Mouse (Mus musculus) midbrain, embryonic 16.5 days (tissue): ENCODE data around the gene Gpr161. TPM values are rescaled to one million over a fixed set of nuclear protein-coding genes. Genes with fewer than 3 reads are reported as not detected.

Experiments
- ATAC-seq: fragments of 200-750 bp; cut with Nextera tagmentation; 2 replicates; pipeline ENCODE4 v1.8.0; 2017; ENCODE audit warnings: moderate TSS enrichment
- H3K27ac ChIP-seq: fragments of 300-500 bp; sonication (generic); 2 replicates; pipeline ENCODE4 v1.5.1; 2014; ENCODE audit warnings: mild to moderate bottlenecking, low read length, mixed read lengths
- H3K27me3 ChIP-seq: fragments of 300-500 bp; sonication (generic); 2 replicates; pipeline ENCODE4 v1.6.1; 2014; ENCODE audit warnings: low read depth, low read length, mixed read lengths; ENCODE audit not compliant: control insufficient read depth, insufficient read depth
- H3K36me3 ChIP-seq: fragments of 300-500 bp; sonication (generic); 2 replicates; pipeline ENCODE4 v1.6.1; 2014; ENCODE audit warnings: mild to moderate bottlenecking, low read length, moderate library complexity, mixed read lengths; ENCODE audit not compliant: control insufficient read depth, insufficient read depth
- H3K4me1 ChIP-seq: fragments of 300-500 bp; sonication (generic); 2 replicates; pipeline ENCODE4 v1.6.1; 2014; ENCODE audit warnings: mild to moderate bottlenecking, low read length, mixed read lengths; ENCODE audit not compliant: control insufficient read depth, insufficient read depth
- H3K4me2 ChIP-seq: fragments of 300-500 bp; sonication (generic); 2 replicates; pipeline ENCODE4 v1.6.1; 2014; ENCODE audit warnings: mild to moderate bottlenecking, low read length, mixed read lengths
- H3K4me3 ChIP-seq: fragments of 300-500 bp; sonication (generic); 2 replicates; pipeline ENCODE4 v1.5.1; 2014; ENCODE audit warnings: low read depth, mild to moderate bottlenecking, low read length, moderate library complexity, mixed read lengths
- H3K9ac ChIP-seq: fragments of 300-500 bp; sonication (generic); 2 replicates; pipeline ENCODE4 v1.6.1; 2014; ENCODE audit warnings: low read depth, low read length, mixed read lengths
- H3K9me3 ChIP-seq: fragments of 300-500 bp; sonication (generic); replicated peaks from 2 replicates; pipeline ENCODE4 v1.6.1; 2014; ENCODE audit warnings: mild to moderate bottlenecking, low read length, mixed read lengths; ENCODE audit not compliant: control insufficient read depth, poor library complexity, severe bottlenecking
- WGBS: fragments of 180-500 bp; shearing (Covaris S2); extraction: QIAGEN DNeasy Blood & Tissue Kit; methylation state at CpG from one replicate; pipeline ENCODE4 v1.1.7; 2014; 5-methylcytosine and 5-hydroxymethylcytosine counted together
- polyA plus RNA-seq: library from polyadenylated mRNA; unstranded; fragments of >200 nt; fragmentation: Nextera tagmentation; extraction: Ambion mirVana; gene quantifications from 2 replicates; pipeline ENCODE4 v1.2.1, GENCODE M21; 2015

The Gpr161 gene
- polyA plus RNA-seq, 1 experiment from 2014 or later = 4.1 TPM

GRCm38 (mm10) chr1:165302455-165303208 is 7.0 kb downstream of the Gpr161 start:
- no peak overlapping the region for H3K4me2 ChIP-seq
- peak; percentile 64 for ATAC-seq
- 61% methylated on average over 13 of the region's 13 CpGs for WGBS
- H3K36me3 ChIP-seq = peaks cover 8% of the 10 kb centered on the region
- H3K27ac ChIP-seq = no peak overlapping the region
- H3K9ac ChIP-seq = no peak overlapping the region
- no peaks in the 10 kb centered on the region for H3K27me3 ChIP-seq
- peaks cover 3% of the 10 kb centered on the region; the same call in 1 of the 2 replicates for H3K4me1 ChIP-seq
- no peak overlapping the region for H3K4me3 ChIP-seq
- no peaks in the 10 kb centered on the region for H3K9me3 ChIP-seq

- H3K4me3 ChIP-seq = no peak overlapping the region
- H3K27me3 ChIP-seq = no peaks in the 10 kb centered on the region
- no peak for ATAC-seq
- H3K4me1 ChIP-seq = peaks cover 3% of the 10 kb centered on the region; the same call in 1 of the 2 replicates
- H3K27ac ChIP-seq = no peak overlapping the region
- H3K4me2 ChIP-seq = no peak overlapping the region
- H3K9me3 ChIP-seq = no peaks in the 10 kb centered on the region
- 87% methylated on average over 6 of the region's 6 CpGs for WGBS
- H3K36me3 ChIP-seq = peaks cover 8% of the 10 kb centered on the region
- no peak overlapping the region for H3K9ac ChIP-seq
Observed at GRCm38 (mm10) chr1:165303209-165303608, 7.6 kb downstream of the Gpr161 start.

GRCm38 (mm10) chr1:165304341-165304740 is 8.8 kb downstream of the Gpr161 start:
- Histone ChIP-seq H3K4me2 (no peak overlapping the region), H3K9ac (no peak overlapping the region), H3K9me3 (no peaks in the 10 kb centered on the region), H3K36me3 (peaks cover 11% of the 10 kb centered on the region), H3K4me1 (peaks cover 3% of the 10 kb centered on the region; the same call in 1 of the 2 replicates), H3K27me3 (no peaks in the 10 kb centered on the region), H3K4me3 (no peak overlapping the region), H3K27ac (no peak overlapping the region)
- WGBS = 91% methylated on average over 7 of the region's 7 CpGs
- ATAC-seq = no peak

- Histone ChIP-seq H3K4me2 (no peak overlapping the region), H3K4me1 (no peaks in the 10 kb centered on the region), H3K9me3 (no peaks in the 10 kb centered on the region), H3K4me3 (no peak overlapping the region), H3K27me3 (no peaks in the 10 kb centered on the region), H3K27ac (no peak overlapping the region), H3K9ac (no peak overlapping the region), H3K36me3 (peaks cover 27% of the 10 kb centered on the region)
- no peak for ATAC-seq
- WGBS = 82% methylated on average over 11 of the region's 11 CpGs
Observed at GRCm38 (mm10) chr1:165308180-165308579, 12.6 kb downstream of the Gpr161 start.

- no peak overlapping the region for H3K4me2 ChIP-seq
- no peak for ATAC-seq
- peaks cover 28% of the 10 kb centered on the region for H3K36me3 ChIP-seq
- H3K9ac ChIP-seq = no peak overlapping the region
- no peak overlapping the region for H3K27ac ChIP-seq
- no peak overlapping the region for H3K4me3 ChIP-seq
- no peaks in the 10 kb centered on the region for H3K27me3 ChIP-seq
- 46% methylated on average over 11 of the region's 11 CpGs for WGBS
- no peaks in the 10 kb centered on the region for H3K4me1 ChIP-seq
- H3K9me3 ChIP-seq = no peaks in the 10 kb centered on the region
Observed at GRCm38 (mm10) chr1:165316361-165316760, 20.8 kb downstream of the Gpr161 start.

GRCm38 (mm10) chr1:165320141-165320934 is 24.7 kb downstream of the Gpr161 start:
- peaks cover 26% of the 10 kb centered on the region for H3K36me3 ChIP-seq
- H3K27ac ChIP-seq = no peak overlapping the region
- H3K4me2 ChIP-seq = no peak overlapping the region
- H3K4me3 ChIP-seq = no peak overlapping the region
- H3K9me3 ChIP-seq = no peaks in the 10 kb centered on the region
- H3K9ac ChIP-seq = no peak overlapping the region
- 0 out of 2 replicates have a peak, but pooled peaks have one; percentile 43 for ATAC-seq
- no peaks in the 10 kb centered on the region for H3K27me3 ChIP-seq
- no peaks in the 10 kb centered on the region for H3K4me1 ChIP-seq
- WGBS = 44% methylated on average over 10 of the region's 10 CpGs

- Histone ChIP-seq H3K4me2 (no peak overlapping the region), H3K27me3 (no peaks in the 10 kb centered on the region), H3K4me3 (no peak overlapping the region), H3K9ac (no peak overlapping the region), H3K9me3 (no peaks in the 10 kb centered on the region), H3K27ac (no peak overlapping the region), H3K36me3 (peaks cover 26% of the 10 kb centered on the region), H3K4me1 (no peaks in the 10 kb centered on the region)
- 94% methylated on average over 13 of the region's 13 CpGs for WGBS
- no peak for ATAC-seq
Observed at GRCm38 (mm10) chr1:165321393-165321861, 25.8 kb downstream of the Gpr161 start.

GRCm38 (mm10) chr1:165321891-165322290 is 26.3 kb downstream of the Gpr161 start:
- peaks cover 27% of the 10 kb centered on the region for H3K36me3 ChIP-seq
- no peaks in the 10 kb centered on the region for H3K9me3 ChIP-seq
- H3K4me3 ChIP-seq = no peak overlapping the region
- ATAC-seq = no peak
- no peak overlapping the region for H3K27ac ChIP-seq
- WGBS = 90% methylated on average over 7 of the region's 7 CpGs
- no peak overlapping the region for H3K4me2 ChIP-seq
- H3K27me3 ChIP-seq = no peaks in the 10 kb centered on the region
- H3K9ac ChIP-seq = no peak overlapping the region
- no peaks in the 10 kb centered on the region for H3K4me1 ChIP-seq

- Histone ChIP-seq H3K27ac (no peak overlapping the region), H3K4me2 (no peak overlapping the region), H3K9ac (no peak overlapping the region), H3K36me3 (peaks cover 22% of the 10 kb centered on the region), H3K4me3 (no peak overlapping the region), H3K4me1 (no peaks in the 10 kb centered on the region), H3K9me3 (no peaks in the 10 kb centered on the region), H3K27me3 (no peaks in the 10 kb centered on the region)
- WGBS = 80% methylated on average over 7 of the region's 7 CpGs
- no peak for ATAC-seq
Observed at GRCm38 (mm10) chr1:165322934-165323333, 27.3 kb downstream of the Gpr161 start.
